Mouse (Mus musculus): ENCODE results near the gene Ammecr1. TPM values are rescaled to one million over a fixed set of nuclear protein-coding genes. Genes with fewer than 3 reads are reported as not detected.

Ammecr1 gene
- polyA plus RNA-seq (2021; fragmentation: Nextera tagmentation), result 0.20 TPM in 2 replicates
- long read RNA-seq, experiment 1, partial matches to known transcripts, result 0 of 1 reads
- long read RNA-seq, experiment 1, other reads (novel, unspliced or antisense), result 1 of 1 reads
- long read RNA-seq, experiment 2, partial matches to known transcripts, result 0 of 2 reads
- long read RNA-seq, experiment 2, other reads (novel, unspliced or antisense), result 2 of 2 reads

DNA sequence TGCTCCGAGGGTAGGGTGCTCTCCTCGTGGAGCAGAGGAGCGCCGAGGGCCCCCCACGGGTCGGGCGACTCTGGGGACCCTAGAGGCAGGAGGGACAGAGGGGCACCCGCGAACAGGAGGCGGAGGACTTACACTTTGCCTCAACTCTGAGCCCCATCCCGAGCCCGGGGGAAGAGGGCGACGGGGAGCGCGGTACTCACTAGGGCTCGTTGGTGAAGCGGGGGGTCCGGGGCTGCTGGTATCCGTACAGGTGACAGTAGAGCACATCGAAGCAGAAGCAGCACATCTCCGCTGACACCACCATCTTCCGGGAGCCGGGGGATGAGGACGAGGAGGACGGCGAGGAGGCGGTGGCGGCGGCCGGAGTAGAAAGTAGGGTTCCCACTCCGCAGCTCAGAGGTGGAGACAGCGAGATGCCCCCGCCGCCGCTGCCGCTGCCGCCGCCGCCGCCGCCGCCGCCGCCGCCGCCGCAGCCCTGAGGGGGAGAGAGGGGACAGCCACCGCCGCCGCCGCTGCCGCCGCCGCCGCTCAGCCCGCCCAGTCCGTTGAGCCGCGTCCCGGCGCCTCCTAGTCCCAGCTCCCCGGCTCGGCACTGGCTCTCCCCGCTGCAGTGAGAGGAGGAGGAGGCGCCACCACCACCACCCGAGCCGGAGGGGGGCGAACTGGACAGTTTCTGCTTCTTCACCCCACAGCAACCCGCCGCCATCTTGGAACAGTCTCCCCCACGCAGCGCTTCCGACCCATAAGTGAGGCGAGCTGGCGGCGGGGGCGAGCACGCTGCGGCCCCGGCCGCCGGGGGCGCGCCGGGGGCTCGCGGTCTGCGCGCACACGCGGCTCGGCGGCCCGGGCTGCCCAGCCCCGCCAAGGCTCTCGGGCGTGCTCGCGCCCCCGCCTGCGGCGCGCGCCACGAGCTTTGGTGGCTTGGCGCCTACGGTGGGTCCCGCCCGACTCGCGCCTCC, at the start of gene Ammecr1:
TSS of gene Ammecr1 (minus strand) at position 721 of the 959 bp plus-strand sequence.

Small RNAs within 50 kb of the gene (microRNA-seq; reads per million reads assigned to microRNA genes)
- gene Gm44351, result not detected

Other genes with a start within 250 kb of the Ammecr1 start
- 0.29 and 0.44 TPM in 2 replicates for gene Rtl9, start 132.9 kb upstream of the Ammecr1 start, polyA plus RNA-seq (2021; fragmentation: Nextera tagmentation)